Mouse (Mus musculus): ENCODE measurements at regions not wholly inside any gene's neighbourhood (a gene's known extent, or its start where the extent isn't known, plus 50 kb on each side); places are given as distances from the start of the nearest gene placed in this dataset.
A peak's percentile ranks its signal among the peaks of the same experiment; 100 is the strongest.
"Not testable (repeated sequence)": the region's sequence is repeated elsewhere in the genome, so short reads cannot be mapped to it uniquely, and the experiment has no call there.

- DNase-seq = no peak
Observed at GRCm38 (mm10) chr4:89753484-89753883, 74.2 kb downstream of the Dmrta1 start.

GRCm38 (mm10) chr4:89776269-89776668, 97.0 kb downstream of the Dmrta1 start:
- DNase-seq = no peak

GRCm38 (mm10) chr4:89781487-89781886, 102.3 kb downstream of the Dmrta1 start:
- DNase-seq = no peak

- no peak for DNase-seq
Observed at GRCm38 (mm10) chr4:89816823-89817222, 137.6 kb downstream of the Dmrta1 start.

GRCm38 (mm10) chr4:89834552-89835206, 155.4 kb downstream of the Dmrta1 start:
- no peak for DNase-seq

- DNase-seq = peak; percentile 25
Observed at GRCm38 (mm10) chr4:89875375-89876055, 196.3 kb downstream of the Dmrta1 start.

GRCm38 (mm10) chr4:89876131-89876530, 196.9 kb downstream of the Dmrta1 start:
- DNase-seq = not testable (repeated sequence)

GRCm38 (mm10) chr4:89881083-89881482, 201.8 kb downstream of the Dmrta1 start:
- DNase-seq = no peak

- no peak for DNase-seq
Observed at GRCm38 (mm10) chr4:89909622-89910021, 230.4 kb downstream of the Dmrta1 start.

- DNase-seq = no peak
Observed at GRCm38 (mm10) chr4:89937673-89938072, 258.4 kb downstream of the Dmrta1 start.

- DNase-seq = no peak
Observed at GRCm38 (mm10) chr4:89941308-89941707, 262.1 kb downstream of the Dmrta1 start.

- no peak for DNase-seq
Observed at GRCm38 (mm10) chr4:89976146-89976545, 242.5 kb upstream of the Zfp352 start.

- DNase-seq = no peak
Observed at GRCm38 (mm10) chr4:90003413-90003812, 215.2 kb upstream of the Zfp352 start.

- no peak for DNase-seq
Observed at GRCm38 (mm10) chr4:90003898-90004297, 214.7 kb upstream of the Zfp352 start.

- no peak for DNase-seq
Observed at GRCm38 (mm10) chr4:90012723-90013122, 205.9 kb upstream of the Zfp352 start.

- no peak for DNase-seq
Observed at GRCm38 (mm10) chr4:90014203-90014602, 204.4 kb upstream of the Zfp352 start.

Measured in cerebellum, adult 9-10 months (tissue).